Mouse (Mus musculus) forebrain, embryonic 10.5 days (tissue): ENCODE data around the gene Pigf. TPM values are rescaled to one million over a fixed set of nuclear protein-coding genes. Genes with fewer than 3 reads are reported as not detected.
"Not testable (repeated sequence)": the region's sequence is repeated elsewhere in the genome, so short reads cannot be mapped to it uniquely, and the experiment has no call there.

Experiments used
- DNase-seq: peaks from one replicate; pipeline ENCODE4 v3.0.0-alpha.2; 2017; ENCODE audit warnings: low spot score; ENCODE audit errors: extremely low spot score
- H3K27ac ChIP-seq: fragments of 300-500 bp; sonication (generic); 2 replicates; pipeline ENCODE4 v1.5.1; 2016; ENCODE audit warnings: mild to moderate bottlenecking
- H3K27me3 ChIP-seq: fragments of 300-500 bp; sonication (generic); 2 replicates; pipeline ENCODE4 v1.6.1; 2016; ENCODE audit warnings: mild to moderate bottlenecking; ENCODE audit not compliant: poor library complexity, severe bottlenecking
- H3K36me3 ChIP-seq: fragments of 300-500 bp; sonication (generic); replicated peaks from 2 replicates; pipeline ENCODE4 v1.6.1; 2016; ENCODE audit warnings: mild to moderate bottlenecking, moderate library complexity
- H3K4me1 ChIP-seq: fragments of 300-500 bp; sonication (generic); 2 replicates; pipeline ENCODE4 v1.6.1; 2016
- H3K4me3 ChIP-seq: fragments of 300-500 bp; sonication (generic); 2 replicates; pipeline ENCODE4 v1.5.1; 2016; ENCODE audit warnings: mild to moderate bottlenecking, moderate library complexity
- H3K9me3 ChIP-seq: fragments of 300-500 bp; sonication (generic); 2 replicates; pipeline ENCODE4 v1.6.1; 2016; ENCODE audit warnings: mild to moderate bottlenecking, moderate library complexity
- WGBS: fragments of 180-500 bp; shearing (Covaris S2); methylation state at CpG from one replicate; pipeline ENCODE4 v1.1.7; 2016; 5-methylcytosine and 5-hydroxymethylcytosine counted together
- polyA plus RNA-seq: library from polyadenylated mRNA; unstranded; fragments of >200 nt; fragmentation: Nextera tagmentation; extraction: Ambion mirVana; gene quantifications from 2 replicates; pipeline ENCODE4 v1.2.1, GENCODE M21; 2016

The Pigf gene
- polyA plus RNA-seq: 49.7 and 56.7 TPM in 2 replicates

DNA sequence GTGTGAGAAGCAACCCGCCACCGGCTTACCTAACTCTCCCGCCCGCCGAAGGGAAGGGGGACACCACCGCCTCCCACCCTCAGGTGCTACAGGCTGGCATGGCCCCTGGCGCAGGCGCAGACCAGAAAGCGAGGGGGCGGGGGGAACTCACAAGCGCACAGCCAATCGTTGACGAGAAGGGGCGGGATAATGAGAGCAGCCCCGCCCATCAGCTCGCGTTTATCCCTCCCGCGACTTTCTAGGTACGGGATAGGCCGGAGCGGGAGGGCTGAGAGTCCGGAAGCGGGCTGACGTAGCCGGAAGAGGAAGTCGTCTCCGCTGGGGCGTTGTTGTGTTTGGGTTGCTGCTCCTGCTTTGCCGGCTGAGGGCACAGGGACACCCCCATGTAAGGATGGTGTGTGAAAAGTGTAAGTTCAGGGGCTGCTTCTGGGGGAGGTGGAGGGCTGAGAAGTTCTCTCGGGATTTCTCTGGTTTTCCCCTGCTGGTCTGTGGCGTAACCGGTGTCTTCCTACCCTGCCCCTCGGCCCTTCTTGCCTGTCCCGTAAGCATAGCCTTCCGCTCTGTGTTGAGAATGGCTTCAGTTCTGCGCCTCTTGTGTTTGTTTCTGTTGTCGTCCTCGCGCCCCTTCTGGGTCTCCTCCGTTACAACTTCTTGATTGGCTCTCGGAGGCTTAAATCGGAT, at the start of gene Pigf, which contains the start of gene Cript:
Pigf (minus strand) TSS at position 138 of the 681 bp plus-strand sequence.
Cript (plus strand) TSS at position 282 of the 681 bp plus-strand sequence.
- no peaks in the 10 kb centered on the region for H3K27me3 ChIP-seq

DNA sequence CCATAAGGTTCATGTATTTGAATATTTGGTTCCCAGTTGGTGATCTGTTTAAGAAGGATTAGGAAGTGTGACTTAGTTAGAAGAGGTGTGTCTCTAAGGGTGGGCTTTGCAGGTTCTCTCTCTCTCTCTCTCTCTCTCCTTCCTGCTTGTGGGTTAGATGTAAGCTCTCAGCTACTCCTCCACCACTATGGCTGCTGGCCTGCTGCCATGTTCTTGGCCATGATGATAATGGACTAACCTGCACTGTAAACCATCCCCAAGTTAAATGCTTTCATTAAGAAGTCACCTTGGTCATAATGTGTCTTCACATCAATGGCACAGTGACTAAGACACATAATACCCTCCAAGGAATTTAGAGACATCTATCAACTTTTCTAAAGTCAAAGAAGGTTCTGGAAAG, 48.3 kb upstream of the Pigf start:
- Histone ChIP-seq H3K36me3 (no peaks in the 10 kb centered on the region), H3K27me3 (no peaks in the 10 kb centered on the region), H3K4me3 (no peak overlapping the region), H3K9me3 (no peaks in the 10 kb centered on the region), H3K27ac (no peak overlapping the region), H3K4me1 (no peaks in the 10 kb centered on the region)
- DNase-seq: no peak

More for the DNA sequence above, at the start of gene Pigf, which contains the start of gene Cript:
- H3K27ac ChIP-seq: peak within 1 kb of the TSS; percentile 87
- H3K9me3 ChIP-seq: no peaks in the 10 kb centered on the region
- H3K36me3 ChIP-seq: peaks cover 36% of the 10 kb centered on the region
- peaks cover 28% of the 10 kb centered on the region for H3K4me1 ChIP-seq
- peak; percentile 98 for DNase-seq
- under 1% methylated on average over 43 of the region's 43 CpGs for WGBS
- H3K4me3 ChIP-seq: peak within 1 kb of the TSS; percentile 98

DNA sequence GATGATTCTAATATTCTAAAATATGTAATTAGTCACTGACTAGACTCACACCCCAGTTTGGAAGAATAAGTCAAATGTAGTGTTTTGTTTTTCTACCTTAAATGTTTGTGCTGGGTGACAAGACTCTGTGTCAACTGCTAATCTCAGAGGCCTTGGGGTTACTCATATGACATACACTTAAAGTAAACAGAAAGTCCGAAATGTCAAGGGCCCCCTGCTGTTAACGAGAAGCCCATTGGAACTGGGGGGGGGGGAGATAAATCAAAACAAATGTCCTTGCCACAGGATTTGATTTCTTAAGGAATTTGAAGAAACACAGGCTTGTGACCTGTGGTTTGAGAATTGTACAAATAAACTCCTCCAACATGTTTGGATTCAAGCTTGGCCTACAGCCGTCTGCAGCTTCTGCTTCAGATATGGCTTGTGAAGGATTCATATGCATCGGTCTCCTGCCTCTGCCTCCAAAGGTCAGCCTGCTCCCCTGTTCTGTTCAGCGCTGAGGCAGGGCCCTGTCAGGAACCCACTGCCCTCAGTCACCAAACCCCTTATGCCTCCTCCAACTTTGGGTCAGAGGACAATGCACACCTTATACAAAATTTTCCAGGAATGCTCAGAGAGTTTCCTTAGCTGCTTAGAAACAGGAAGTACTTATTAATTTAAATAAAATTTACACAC, 47.7 kb upstream of the Pigf start:
- Histone ChIP-seq H3K27me3 (no peaks in the 10 kb centered on the region), H3K9me3 (no peaks in the 10 kb centered on the region), H3K36me3 (no peaks in the 10 kb centered on the region), H3K4me3 (no peak overlapping the region), H3K27ac (no peak overlapping the region), H3K4me1 (no peaks in the 10 kb centered on the region)
- DNase-seq: no peak
- 75% methylated on average over 5 of the region's 5 CpGs for WGBS

DNA sequence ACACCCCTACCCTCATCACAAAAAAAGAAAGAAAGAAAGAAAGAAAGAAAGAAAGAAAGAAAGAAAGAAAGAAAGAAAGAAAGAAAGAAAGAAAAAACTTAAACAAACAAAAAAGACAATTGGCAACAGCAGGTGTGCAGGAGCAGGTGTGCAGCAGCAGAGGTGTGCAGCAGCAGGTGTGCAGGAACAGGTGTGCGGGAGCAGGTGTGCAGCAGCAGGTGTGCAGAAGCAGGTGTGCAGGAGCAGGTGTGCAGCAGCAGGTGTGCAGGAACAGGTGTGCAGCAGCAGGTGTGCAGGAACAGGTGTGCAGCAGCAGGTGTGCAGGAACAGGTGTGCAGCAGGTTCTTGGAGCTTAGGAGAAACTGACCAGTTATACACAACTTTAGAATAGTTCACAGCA, 47.0 kb upstream of the Pigf start:
- not testable (repeated sequence) for H3K36me3 ChIP-seq, H3K27ac ChIP-seq, DNase-seq, H3K27me3 ChIP-seq, H3K4me3 ChIP-seq, H3K9me3 ChIP-seq, H3K4me1 ChIP-seq
- 92% methylated on average over 1 of the region's 1 CpGs for WGBS

DNA sequence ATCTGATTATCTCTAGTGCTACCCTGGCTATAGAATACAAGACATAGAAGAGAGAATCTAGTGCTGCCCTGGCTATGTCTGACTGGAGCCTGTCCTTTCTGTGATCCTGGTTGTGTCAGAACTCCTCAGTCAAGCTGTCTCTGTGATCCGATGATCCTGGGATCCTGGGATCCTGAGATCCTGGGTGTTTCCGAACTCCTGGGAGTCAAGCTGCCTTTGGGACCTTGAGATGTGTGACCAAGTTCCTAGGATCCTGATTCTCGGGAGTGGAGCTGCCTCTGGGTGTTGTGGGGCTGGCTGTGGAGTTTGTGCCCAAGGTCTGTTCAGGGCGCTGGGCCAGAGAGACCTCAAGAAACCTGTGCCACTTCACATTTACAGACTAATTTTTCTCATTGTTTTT, 43.8 kb upstream of the Pigf start:
- Histone ChIP-seq H3K4me1 (no peaks in the 10 kb centered on the region), H3K9me3 (no peaks in the 10 kb centered on the region)
- 93% methylated on average over 4 of the region's 4 CpGs for WGBS

DNA sequence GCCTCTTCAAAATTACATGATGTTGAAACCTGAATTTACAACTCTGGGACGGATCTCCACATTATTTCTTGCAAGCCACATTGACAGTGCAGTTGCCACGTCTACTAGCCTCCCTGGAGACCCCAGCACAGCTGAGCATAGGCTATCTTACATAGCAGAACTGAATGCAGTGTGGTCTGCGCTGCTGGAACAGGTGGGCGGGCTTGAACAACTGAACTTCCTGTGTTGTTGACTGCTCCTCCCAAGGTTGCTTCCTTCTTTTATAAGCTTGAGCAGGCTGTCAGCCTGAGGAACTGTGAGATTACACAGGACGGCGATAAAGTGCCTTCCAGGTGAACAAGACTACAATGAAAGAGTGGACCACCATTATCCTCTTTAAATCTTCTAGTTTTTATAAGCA, 38.8 kb upstream of the Pigf start:
- Histone ChIP-seq H3K36me3 (no peaks in the 10 kb centered on the region), H3K4me3 (no peak overlapping the region), H3K9me3 (no peaks in the 10 kb centered on the region), H3K27me3 (no peaks in the 10 kb centered on the region), H3K27ac (no peak overlapping the region), H3K4me1 (no peaks in the 10 kb centered on the region)
- 79% methylated on average over 6 of the region's 6 CpGs for WGBS
- DNase-seq: no peak

More for the DNA sequence above, 43.8 kb upstream of the Pigf start:
- Histone ChIP-seq H3K4me3 (no peak overlapping the region), H3K27ac (no peak overlapping the region), H3K36me3 (no peaks in the 10 kb centered on the region), H3K27me3 (no peaks in the 10 kb centered on the region)
- DNase-seq: no peak

DNA sequence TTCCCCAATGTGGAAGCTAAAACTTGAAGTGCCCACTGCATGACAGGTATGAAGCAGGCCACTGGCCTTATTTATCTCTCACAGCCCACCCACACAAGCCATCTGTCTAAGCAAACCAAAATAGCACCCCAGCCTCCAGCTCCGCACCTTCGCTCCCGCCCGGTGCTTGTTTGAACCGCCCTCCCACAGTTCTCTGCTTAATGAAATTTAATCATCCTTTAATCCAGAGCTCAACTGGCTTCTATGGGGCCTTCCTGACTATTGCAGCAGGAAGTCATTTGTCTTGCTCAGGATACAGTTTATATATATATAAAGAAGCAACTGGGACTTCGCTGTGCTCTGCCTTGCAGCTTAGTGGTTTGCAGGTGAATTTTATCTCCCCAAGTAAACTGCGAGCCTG, 38.3 kb upstream of the Pigf start:
- H3K4me3 ChIP-seq: no peak overlapping the region
- WGBS: 90% methylated on average over 7 of the region's 7 CpGs
- H3K27me3 ChIP-seq: no peaks in the 10 kb centered on the region
- DNase-seq: no peak
- H3K9me3 ChIP-seq: no peaks in the 10 kb centered on the region
- H3K27ac ChIP-seq: no peak overlapping the region
- no peaks in the 10 kb centered on the region for H3K36me3 ChIP-seq
- H3K4me1 ChIP-seq: no peaks in the 10 kb centered on the region

DNA sequence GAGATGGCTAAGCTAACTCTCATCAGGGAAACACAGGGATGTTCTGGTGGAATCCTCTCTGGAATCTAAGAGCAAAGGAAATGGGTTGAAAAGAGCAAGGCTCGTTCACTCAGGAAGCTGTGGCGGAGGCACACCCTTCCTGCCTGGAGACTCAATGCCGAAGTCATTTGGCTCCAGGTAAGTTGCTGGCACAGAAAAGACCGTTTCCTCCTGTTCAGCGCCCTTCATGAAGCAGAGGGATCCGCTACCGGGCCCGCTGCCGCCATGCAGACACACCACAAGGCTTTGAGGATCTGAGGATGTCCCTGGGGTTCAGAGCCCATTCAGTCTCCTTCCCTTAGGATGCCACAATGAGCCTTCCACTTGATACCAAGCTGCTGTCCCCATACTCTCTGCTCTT, 37.4 kb upstream of the Pigf start:
- no peak overlapping the region for H3K4me3 ChIP-seq
- H3K4me1 ChIP-seq: no peaks in the 10 kb centered on the region; the same call in 1 of the 2 replicates
- no peaks in the 10 kb centered on the region for H3K27me3 ChIP-seq
- no peaks in the 10 kb centered on the region for H3K9me3 ChIP-seq
- H3K36me3 ChIP-seq: no peaks in the 10 kb centered on the region
- DNase-seq: no peak
- no peak overlapping the region for H3K27ac ChIP-seq
- WGBS: 85% methylated on average over 9 of the region's 9 CpGs

DNA sequence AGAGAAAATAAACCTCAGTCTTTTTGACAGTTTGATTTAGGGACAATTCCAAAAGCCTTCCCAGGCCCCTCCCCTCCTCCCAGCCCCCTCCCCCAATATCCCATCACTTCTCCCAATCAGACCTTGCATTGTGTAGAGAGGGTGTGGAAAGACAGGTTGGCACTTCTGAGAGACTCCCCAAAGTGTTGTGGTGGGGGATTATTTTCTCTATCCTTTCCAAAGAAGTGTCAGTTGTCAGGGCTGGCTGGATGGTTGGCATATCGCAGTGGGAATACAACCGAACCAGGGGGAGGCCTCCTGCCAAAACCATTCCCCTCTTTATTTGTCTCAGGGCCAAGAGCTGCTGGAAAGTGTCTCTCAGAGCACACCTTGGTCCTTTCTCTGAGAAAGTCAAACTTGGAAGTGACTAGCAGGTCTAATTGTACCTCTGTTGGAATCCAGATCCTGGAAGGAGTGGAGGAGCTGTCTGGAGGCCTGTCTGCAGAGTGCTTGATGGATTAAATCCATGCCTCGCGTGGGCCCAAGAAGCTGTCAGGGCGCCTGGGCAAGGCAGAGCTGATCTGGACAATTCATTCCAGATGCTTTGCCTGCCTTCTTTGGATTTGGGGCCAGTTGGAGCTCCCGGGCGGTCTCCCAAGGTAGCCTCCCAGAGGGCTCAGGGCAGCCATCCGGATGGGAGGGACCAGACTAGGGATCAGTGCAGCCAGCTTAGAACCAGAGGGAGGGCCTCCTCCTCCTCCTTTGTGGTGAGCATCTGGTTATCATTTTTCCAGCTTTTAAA, 32.5 kb upstream of the Pigf start:
- Histone ChIP-seq H3K27ac (no peak overlapping the region), H3K4me1 (peaks cover 8% of the 10 kb centered on the region), H3K4me3 (no peak overlapping the region), H3K27me3 (no peaks in the 10 kb centered on the region), H3K9me3 (no peaks in the 10 kb centered on the region), H3K36me3 (no peaks in the 10 kb centered on the region)
- WGBS: 72% methylated on average over 8 of the region's 8 CpGs
- DNase-seq: no peak

DNA sequence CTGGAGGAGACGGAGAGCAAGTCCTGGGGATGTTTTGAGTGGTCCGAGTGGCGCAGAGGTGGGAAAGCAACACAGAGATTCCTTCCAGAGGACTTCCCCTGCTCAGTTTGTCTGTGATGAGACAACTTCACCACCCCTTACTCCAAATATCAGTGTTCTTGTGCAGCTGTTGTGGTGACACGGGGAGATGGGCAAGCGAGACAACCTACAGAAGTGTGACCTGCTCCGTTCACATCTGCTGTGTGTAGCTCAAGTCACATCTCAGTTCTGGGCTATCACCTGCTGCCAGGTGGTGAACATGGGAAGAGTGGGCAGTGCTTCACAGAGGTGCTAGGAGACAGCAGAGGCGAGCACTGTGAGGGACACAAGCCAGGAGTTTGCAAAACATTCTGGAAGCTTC, 31.6 kb upstream of the Pigf start:
- no peaks in the 10 kb centered on the region for H3K27me3 ChIP-seq
- no peaks in the 10 kb centered on the region for H3K36me3 ChIP-seq
- no peak for DNase-seq
- H3K27ac ChIP-seq: no peak overlapping the region
- H3K4me1 ChIP-seq: peaks cover 8% of the 10 kb centered on the region
- H3K4me3 ChIP-seq: no peak overlapping the region
- H3K9me3 ChIP-seq: no peaks in the 10 kb centered on the region
- WGBS: 91% methylated on average over 7 of the region's 7 CpGs

DNA sequence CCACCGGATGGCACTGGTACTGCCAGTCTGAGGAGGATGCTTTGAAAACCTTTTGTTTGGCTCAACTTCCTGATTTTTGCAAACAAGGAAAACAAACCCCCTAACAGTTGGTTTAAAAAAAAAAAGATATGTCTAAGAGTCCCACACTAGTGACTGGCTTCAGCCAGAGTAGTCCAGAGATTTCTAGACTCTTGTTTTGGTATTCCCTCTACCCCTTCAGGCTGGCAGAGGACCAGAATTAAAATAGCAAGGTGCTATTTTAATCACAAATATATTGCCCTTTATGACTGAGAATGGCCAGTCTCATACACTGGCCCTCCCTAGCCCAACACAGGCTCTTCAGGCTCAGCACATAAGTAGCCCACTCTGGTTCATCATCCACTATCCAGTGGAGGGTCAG, 30.5 kb upstream of the Pigf start:
- H3K36me3 ChIP-seq: no peaks in the 10 kb centered on the region
- no peak for DNase-seq
- peaks cover 9% of the 10 kb centered on the region for H3K4me1 ChIP-seq
- H3K9me3 ChIP-seq: no peaks in the 10 kb centered on the region
- no peaks in the 10 kb centered on the region for H3K27me3 ChIP-seq
- no peak overlapping the region for H3K4me3 ChIP-seq
- no peak overlapping the region for H3K27ac ChIP-seq
- WGBS: 85% methylated on average over 1 of the region's 1 CpGs

DNA sequence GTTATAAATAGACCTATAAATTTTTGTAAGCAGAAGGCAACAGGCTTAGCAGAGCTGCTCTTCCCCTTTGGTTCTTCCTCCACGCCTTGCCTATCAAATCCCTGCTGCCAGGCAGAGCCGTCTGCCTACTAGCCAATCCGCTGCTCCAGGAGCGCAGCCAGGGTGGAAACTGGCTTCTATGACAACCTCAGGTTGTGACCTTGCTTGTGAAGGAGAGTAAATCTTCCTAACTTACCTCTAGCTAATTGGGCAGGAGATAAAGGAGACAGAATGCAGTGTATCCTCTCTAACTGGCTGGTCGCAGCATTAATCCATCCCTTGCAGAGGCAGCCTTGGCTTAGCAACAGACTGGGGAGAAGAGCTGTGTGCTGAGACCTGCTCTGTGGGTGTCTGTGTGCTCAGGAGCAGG, 29.8 kb upstream of the Pigf start:
- WGBS: 41% methylated on average over 5 of the region's 5 CpGs

DNA sequence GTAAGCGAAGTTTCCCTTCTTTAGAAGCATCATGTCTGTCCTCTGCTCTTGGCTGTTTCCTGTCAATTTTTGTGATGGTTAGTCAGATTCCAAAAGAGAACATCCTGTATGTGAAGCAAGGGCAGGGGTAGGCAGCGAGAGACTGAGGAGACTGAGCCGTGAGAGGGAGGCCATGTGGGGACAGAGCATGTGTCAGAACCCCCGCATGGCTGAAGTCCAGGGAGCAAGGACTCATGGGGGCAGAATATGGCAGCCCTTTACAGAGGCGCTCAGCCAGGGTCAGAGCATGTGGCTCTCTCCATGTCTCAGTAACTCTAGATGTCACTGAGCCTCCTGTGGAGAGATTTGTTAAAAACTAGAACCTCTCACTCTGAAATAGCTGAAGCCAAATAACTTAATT, 28.7 kb upstream of the Pigf start:
- no peak overlapping the region for H3K27ac ChIP-seq
- peaks cover 14% of the 10 kb centered on the region for H3K4me1 ChIP-seq
- WGBS: 82% methylated on average over 5 of the region's 5 CpGs
- no peak overlapping the region for H3K4me3 ChIP-seq
- DNase-seq: no peak
- no peaks in the 10 kb centered on the region for H3K36me3 ChIP-seq
- no peaks in the 10 kb centered on the region for H3K27me3 ChIP-seq
- no peaks in the 10 kb centered on the region for H3K9me3 ChIP-seq

More for the DNA sequence above, 29.8 kb upstream of the Pigf start:
- Histone ChIP-seq H3K27me3 (no peaks in the 10 kb centered on the region), H3K4me3 (no peak overlapping the region), H3K4me1 (peaks cover 14% of the 10 kb centered on the region), H3K27ac (no peak overlapping the region), H3K9me3 (no peaks in the 10 kb centered on the region), H3K36me3 (no peaks in the 10 kb centered on the region)
- DNase-seq: no peak
